Mouse (Mus musculus): ENCODE data around the gene Cep57l1. TPM values are rescaled to one million over a fixed set of nuclear protein-coding genes. Genes with fewer than 3 reads are reported as not detected.

The Cep57l1 gene
- 8.6 TPM for polyA plus RNA-seq (2014; fragmentation: Illumina TruSeq; extraction: RNeasy Lipid Tissue Mini Kit (QIAGEN cat#74804); ENCODE audit: low read depth, low replicate concordance)

DNA sequence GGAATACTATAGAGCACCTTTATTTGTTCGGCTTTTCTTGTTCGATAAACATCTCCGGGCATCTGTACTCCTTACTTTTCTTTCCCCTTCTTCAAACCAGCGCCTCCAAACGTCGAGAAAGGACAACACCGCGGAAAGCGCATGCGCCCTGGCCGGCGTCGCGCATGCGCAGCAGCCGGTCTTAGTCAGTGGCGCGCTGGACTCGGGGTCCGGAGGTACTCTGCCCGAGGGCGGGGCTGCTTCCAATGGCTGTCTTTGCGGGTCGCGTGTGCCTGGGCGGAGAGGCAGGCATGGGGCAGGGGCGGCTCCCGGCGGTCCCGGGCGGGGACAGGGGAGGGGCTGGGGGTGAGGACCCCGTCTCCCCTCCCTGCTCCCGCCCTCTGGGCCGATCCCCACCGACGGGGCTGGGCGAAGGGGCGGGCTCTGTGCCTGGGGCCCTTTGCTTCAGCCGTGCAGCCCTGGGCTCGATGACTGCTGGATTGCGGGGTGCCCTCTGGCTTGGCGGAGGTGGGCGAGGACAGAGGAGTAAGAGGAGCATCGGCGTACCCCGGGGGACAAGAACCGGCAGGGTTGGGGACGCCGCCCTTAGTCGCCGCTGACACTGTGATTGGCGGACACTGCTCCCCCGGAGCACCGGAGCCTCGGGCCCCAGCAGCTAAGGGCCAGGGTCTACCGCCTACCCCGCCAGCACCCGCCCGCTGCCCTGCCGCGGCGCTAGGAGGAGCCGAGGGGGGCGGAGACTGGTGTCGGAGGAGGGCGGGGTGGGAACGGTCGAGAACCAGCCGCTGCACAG lies at the start of gene Cep57l1, which contains the start of gene Sesn1:
Cep57l1 (minus strand) TSS at position 101 of the 793 bp plus-strand sequence.
Sesn1 (plus strand) TSS at position 165 of the 793 bp plus-strand sequence.

GRCm38 (mm10) chr10:41716029-41716897 lies 93.4 kb downstream of the Cep57l1 start, which contains the start of gene Ccdc162:
TSS of gene Ccdc162 (minus strand) at chr10:41716634.

Other genes with a start within 250 kb of the Cep57l1 start
- gene Ccdc162, start 93.2 kb downstream of the Cep57l1 start, polyA plus RNA-seq (2014; fragmentation: Illumina TruSeq; extraction: RNeasy Lipid Tissue Mini Kit (QIAGEN cat#74804); ENCODE audit: low read depth, low replicate concordance), result 0.47 TPM
- gene Sesn1, start 64 bp upstream of the Cep57l1 start, polyA plus RNA-seq (2014; fragmentation: Illumina TruSeq; extraction: RNeasy Lipid Tissue Mini Kit (QIAGEN cat#74804); ENCODE audit: low read depth, low replicate concordance), result 26.4 TPM
- gene Armc2, start 208.6 kb upstream of the Cep57l1 start, polyA plus RNA-seq (2014; fragmentation: Illumina TruSeq; extraction: RNeasy Lipid Tissue Mini Kit (QIAGEN cat#74804); ENCODE audit: low read depth, low replicate concordance), result 0.98 TPM

Measured in sigmoid colon, adult 10 weeks (tissue).